Comparison of ENCODE assay signal across 13 mouse cellular contexts in the genomic region with DNA sequence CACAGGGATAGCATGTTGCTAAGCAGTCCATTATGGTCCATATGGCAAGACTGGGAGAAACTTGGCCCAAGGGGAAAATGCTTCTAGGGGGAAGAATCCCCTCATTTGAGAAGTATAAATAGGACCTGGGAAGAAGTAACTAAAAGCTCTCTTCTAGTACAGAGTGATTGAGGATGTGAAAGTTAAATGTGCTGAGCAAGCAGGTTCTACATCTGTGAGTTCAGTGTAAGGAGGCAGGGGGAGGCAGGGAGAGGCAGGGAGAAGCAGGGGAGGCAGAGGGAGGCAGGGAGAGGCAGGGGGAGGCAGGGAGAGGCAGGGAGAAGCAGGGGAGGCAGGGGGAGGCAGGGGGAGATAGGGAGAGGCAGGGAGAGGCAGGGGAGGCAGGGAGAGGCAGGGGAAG. TPM values are rescaled to one million over a fixed set of nuclear protein-coding genes. Genes with fewer than 3 reads are reported as not detected.
"Had no signal": no experiment of that assay in that cellular context is flagged by ENCODE, and none has a peak within 500 bp of the region (broad histone marks: within the 10 kb centered on the region; RNA-seq: fewer than 3 reads in every experiment).

No protein-coding gene starts in this region.

- H3K27ac ChIP-seq: kidney, embryonic 15.5 days; limb, embryonic 15.5 days; liver, embryonic 15.5 days; lung, embryonic 15.5 days; midbrain, embryonic 12.5 days; neural tube, embryonic 15.5 days had no signal

- DNase-seq: kidney, adult 2 months; kidney, postnatal 14 days; lung, postnatal 14 days; right cerebral cortex, adult 18-20 months; right cerebral cortex, postnatal 25 days had no signal

- H3K9me3 ChIP-seq: kidney, embryonic 15.5 days; limb, embryonic 15.5 days; liver, embryonic 15.5 days; lung, embryonic 15.5 days; midbrain, embryonic 12.5 days; neural tube, embryonic 15.5 days had no signal

- H3K27me3 ChIP-seq: kidney, embryonic 15.5 days; limb, embryonic 15.5 days; liver, embryonic 15.5 days; lung, embryonic 15.5 days; midbrain, embryonic 12.5 days; neural tube, embryonic 15.5 days had no signal

- H3K36me3 ChIP-seq: kidney, embryonic 15.5 days; limb, embryonic 15.5 days; liver, embryonic 15.5 days; lung, embryonic 15.5 days; midbrain, embryonic 12.5 days; neural tube, embryonic 15.5 days had no signal

- H3K4me2 ChIP-seq: kidney, embryonic 15.5 days; limb, embryonic 15.5 days; liver, embryonic 15.5 days; lung, embryonic 15.5 days; midbrain, embryonic 12.5 days; neural tube, embryonic 15.5 days had no signal

- H3K4me3 ChIP-seq: kidney, embryonic 15.5 days; limb, embryonic 15.5 days; liver, embryonic 15.5 days; lung, embryonic 15.5 days; midbrain, embryonic 12.5 days; myocyte; neural tube, embryonic 15.5 days had no signal

- H3K4me1 ChIP-seq: kidney, embryonic 15.5 days; liver, embryonic 15.5 days; midbrain, embryonic 12.5 days had no signal

- H3K9ac ChIP-seq: kidney, embryonic 15.5 days; limb, embryonic 15.5 days; liver, embryonic 15.5 days; lung, embryonic 15.5 days; midbrain, embryonic 12.5 days; neural tube, embryonic 15.5 days had no signal

RNA-seq across cellular contexts. Expression of a gene that starts 59.9 kb away (rescaled TPM):
- total RNA-seq: megakaryocyte-erythroid progenitor cell, adult 5-6 weeks had no signal
